Mouse (Mus musculus) heart, adult 2 months (tissue): ENCODE data around the gene Olfr71. TPM values are rescaled to one million over a fixed set of nuclear protein-coding genes. Genes with fewer than 3 reads are reported as not detected.
A peak's percentile ranks its signal among the peaks of the same experiment; 100 is the strongest.

Source experiments
- DNase-seq, 2 experiments: peaks; one replicate each; pipeline ENCODE4 v3.0.0; 2021
- H3K27ac ChIP-seq: fragments of 200-600 bp; 2 replicates; pipeline ENCODE4 v1.8.1; 2022
- H3K27me3 ChIP-seq: fragments of 200-500 bp; 2 replicates; pipeline ENCODE4 v1.6.1; 2012; ENCODE audit warnings: mild to moderate bottlenecking, low read length, inconsistent platforms, mixed read lengths; ENCODE audit not compliant: control insufficient read depth, insufficient read depth
- H3K36me3 ChIP-seq: fragments of 200-500 bp; 2 replicates; pipeline ENCODE4 v1.6.1; 2012; ENCODE audit warnings: low read length, inconsistent platforms; ENCODE audit not compliant: control insufficient read depth, insufficient read depth
- H3K4me1 ChIP-seq: fragments of 200-500 bp; 2 replicates; pipeline ENCODE4 v1.6.1; 2011; ENCODE audit warnings: low read length; ENCODE audit not compliant: control insufficient read depth, insufficient read depth
- H3K4me3 ChIP-seq: fragments of 200-600 bp; 2 replicates; pipeline ENCODE4 v1.8.1; 2022
- H3K79me2 ChIP-seq: fragments of 200-500 bp; replicated peaks from 2 replicates; pipeline ENCODE4 v1.6.1; 2012; ENCODE audit warnings: mild to moderate bottlenecking, inconsistent platforms, low read length, moderate library complexity, mixed read lengths; ENCODE audit not compliant: control insufficient read depth, insufficient read depth
- H3K9ac ChIP-seq: fragments of 200-500 bp; 2 replicates; pipeline ENCODE4 v1.6.1; 2012; ENCODE audit warnings: low read depth, mild to moderate bottlenecking, control low read depth, inconsistent platforms, low read length, mixed read lengths
- CTCF ChIP-seq: fragments of 200-600 bp; IDR thresholded peaks from 2 replicates; pipeline ENCODE4 v1.8.1; 2022; ENCODE audit warnings: antibody characterized with exemption, mild to moderate bottlenecking, moderate library complexity
- EP300 ChIP-seq: fragments of 200-500 bp; IDR thresholded peaks from 2 replicates; pipeline ENCODE4 v1.6.1; 2011; ENCODE audit warnings: low read depth, low read length, control low read depth; ENCODE audit not compliant: insufficient read depth
- POLR2A ChIP-seq: fragments of 200-500 bp; IDR thresholded peaks from 2 replicates; pipeline ENCODE4 v1.6.1; 2011; ENCODE audit warnings: mild to moderate bottlenecking, low read depth, low read length, control low read depth; ENCODE audit not compliant: insufficient read depth
- WGBS: fragments of 180-500 bp; shearing (Covaris S2); methylation state at CpG from one replicate; pipeline ENCODE4 v1.1.7; 2018; 5-methylcytosine and 5-hydroxymethylcytosine counted together
- intact Hi-C: fragments of 180-260 bp; cut with DNase I; formaldehyde crosslinking; loops from one replicate; pipeline ENCODE4 v1.15.1; 2025
- polyA plus RNA-seq: library from polyadenylated mRNA; depleted of rRNA; stranded (reverse); fragments of >200 nt; gene quantifications from 2 replicates; pipeline ENCODE4 v1.2.3, GENCODE M21; 2012
- total RNA-seq, 2 experiments: library from RNA; stranded (reverse); gene quantifications; 2 replicates each; pipeline ENCODE4 v1.2.3; 2021

The Olfr71 gene
- total and polyA plus RNA-seq, 3 experiments: not detected

DNA sequence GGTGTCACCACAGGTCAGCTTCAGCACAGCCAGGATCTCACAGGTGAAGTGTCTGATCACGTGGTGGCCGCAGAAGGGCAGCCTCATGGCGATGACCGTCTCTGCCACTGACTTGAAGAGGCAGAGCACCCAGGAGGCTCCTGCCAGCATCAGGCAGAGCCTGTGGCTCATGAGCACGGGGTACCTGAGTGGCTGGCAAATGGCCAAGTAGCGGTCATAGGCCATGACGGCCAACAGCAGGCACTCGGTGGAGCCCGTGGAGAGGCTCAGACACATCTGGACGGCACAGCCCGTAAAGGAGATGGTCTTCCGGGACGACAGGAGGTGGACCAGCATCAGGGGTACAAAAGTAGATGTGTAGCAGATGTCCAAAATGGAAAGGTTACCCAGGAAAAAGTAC lies 4.1 kb downstream of the Olfr71 start:
- Histone ChIP-seq H3K79me2 (no peaks in the 10 kb centered on the region), H3K36me3 (no peaks in the 10 kb centered on the region), H3K9ac (no peak overlapping the region), H3K4me1 (no peaks in the 10 kb centered on the region), H3K27ac (no peak overlapping the region), H3K27me3 (no peaks in the 10 kb centered on the region), H3K4me3 (no peak overlapping the region)
- 74% methylated on average over 13 of the region's 13 CpGs for WGBS
- TF ChIP-seq POLR2A (no peak), CTCF (no peak), EP300 (no peak)
- no peak for DNase-seq
- intact Hi-C loops: no loop called here

- 65% methylated on average over 8 of the region's 8 CpGs for WGBS
- H3K9ac ChIP-seq: no peak overlapping the region
- no peaks in the 10 kb centered on the region for H3K36me3 ChIP-seq
- H3K79me2 ChIP-seq: no peaks in the 10 kb centered on the region
- DNase-seq: peak in 1 of 2 experiments; percentile 32
- no peaks in the 10 kb centered on the region for H3K4me1 ChIP-seq
- intact Hi-C loops: no loop called here
- H3K4me3 ChIP-seq: no peak overlapping the region
- TF ChIP-seq EP300: no peak
- no peak for TF ChIP-seq CTCF
- TF ChIP-seq POLR2A: no peak
- no peak overlapping the region for H3K27ac ChIP-seq
- no peaks in the 10 kb centered on the region for H3K27me3 ChIP-seq
These were observed 6.2 kb downstream of the Olfr71 start for GRCm38 (mm10) chr4:43703851-43704250.

DNA sequence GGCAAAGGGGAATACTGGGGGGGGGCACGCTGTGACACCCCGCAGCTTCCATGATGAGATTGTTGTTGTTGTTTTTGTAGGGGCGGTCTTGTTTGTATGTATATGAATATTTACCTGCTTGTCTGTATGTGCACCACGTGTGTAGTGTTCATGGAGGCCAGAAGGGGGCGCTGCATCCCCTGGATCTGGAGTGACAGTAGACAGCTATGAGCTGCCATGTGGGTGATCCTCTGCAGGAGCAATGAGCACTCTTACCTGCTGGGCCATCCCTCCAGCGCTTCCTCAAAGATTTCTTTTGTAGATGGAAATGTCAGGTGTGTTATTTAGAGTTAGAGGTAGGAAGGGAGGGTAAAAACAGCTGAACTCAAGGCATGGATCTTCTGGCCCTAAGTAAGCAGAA lies 6.6 kb downstream of the Olfr71 start:
- intact Hi-C loops: no loop called here
- H3K36me3 ChIP-seq: no peaks in the 10 kb centered on the region
- TF ChIP-seq CTCF: peak; percentile 26
- TF ChIP-seq EP300: no peak
- no peak for TF ChIP-seq POLR2A
- H3K9ac ChIP-seq: no peak overlapping the region
- no peak for DNase-seq
- H3K4me1 ChIP-seq: no peaks in the 10 kb centered on the region
- no peaks in the 10 kb centered on the region for H3K79me2 ChIP-seq
- no peaks in the 10 kb centered on the region for H3K27me3 ChIP-seq
- WGBS: 76% methylated on average over 6 of the region's 6 CpGs
- no peak overlapping the region for H3K27ac ChIP-seq
- no peak overlapping the region for H3K4me3 ChIP-seq

GRCm38 (mm10) chr4:43700707-43701106 lies 9.3 kb downstream of the Olfr71 start, which contains the start of gene Olfr70:
Gene Olfr70, minus strand, starts transcription at chr4:43700807.
- H3K4me3 ChIP-seq: no peak within 1 kb of the TSS
- H3K4me1 ChIP-seq: peaks cover under 1% of the 10 kb centered on the region; the same call in 1 of the 2 replicates
- WGBS: 84% methylated on average over 6 of the region's 6 CpGs
- DNase-seq: no peak
- H3K79me2 ChIP-seq: no peaks in the 10 kb centered on the region
- no peaks in the 10 kb centered on the region for H3K36me3 ChIP-seq
- intact Hi-C loops: no loop called here
- no peak within 1 kb of the TSS for H3K9ac ChIP-seq
- no peak within 1 kb of the TSS for H3K27ac ChIP-seq
- TF ChIP-seq EP300: no peak
- no peak for TF ChIP-seq POLR2A
- TF ChIP-seq CTCF: no peak
- H3K27me3 ChIP-seq: no peaks in the 10 kb centered on the region

GRCm38 (mm10) chr4:43696561-43696960 lies 13.5 kb downstream of the Olfr71 start:
- intact Hi-C loops: no loop called here
- WGBS: 69% methylated on average over 13 of the region's 13 CpGs
- Histone ChIP-seq H3K9ac (no peak overlapping the region), H3K4me1 (peaks cover 6% of the 10 kb centered on the region), H3K27ac (no peak overlapping the region), H3K36me3 (no peaks in the 10 kb centered on the region), H3K79me2 (no peaks in the 10 kb centered on the region), H3K4me3 (no peak overlapping the region), H3K27me3 (no peaks in the 10 kb centered on the region)
- TF ChIP-seq CTCF (no peak), EP300 (no peak), POLR2A (no peak)
- DNase-seq: no peak

GRCm38 (mm10) chr4:43695249-43695671 lies 14.8 kb downstream of the Olfr71 start:
- no peak overlapping the region for H3K9ac ChIP-seq
- no peak overlapping the region for H3K4me3 ChIP-seq
- H3K4me1 ChIP-seq: peaks cover 6% of the 10 kb centered on the region
- H3K27ac ChIP-seq: no peak overlapping the region
- H3K36me3 ChIP-seq: no peaks in the 10 kb centered on the region
- no peaks in the 10 kb centered on the region for H3K27me3 ChIP-seq
- peak; percentile 63 to 71 for DNase-seq
- H3K79me2 ChIP-seq: no peaks in the 10 kb centered on the region
- WGBS: 20% methylated on average over 9 of the region's 9 CpGs
- TF ChIP-seq EP300: no peak
- TF ChIP-seq CTCF: no peak
- TF ChIP-seq POLR2A: 0 out of 2 replicates have a peak, but pooled peaks have one; percentile 12
- intact Hi-C loops: no loop called here
